Mouse (Mus musculus) right cerebral cortex, postnatal 10 days (tissue): Measurements from ENCODE around the gene Cebpg.

ENCODE experiments used
- DNase-seq, 2 experiments: peaks; one replicate each; pipeline ENCODE4 v3.0.0; 2021; ENCODE audit warnings: low spot score in 2 of 2

Cebpg gene

DNA sequence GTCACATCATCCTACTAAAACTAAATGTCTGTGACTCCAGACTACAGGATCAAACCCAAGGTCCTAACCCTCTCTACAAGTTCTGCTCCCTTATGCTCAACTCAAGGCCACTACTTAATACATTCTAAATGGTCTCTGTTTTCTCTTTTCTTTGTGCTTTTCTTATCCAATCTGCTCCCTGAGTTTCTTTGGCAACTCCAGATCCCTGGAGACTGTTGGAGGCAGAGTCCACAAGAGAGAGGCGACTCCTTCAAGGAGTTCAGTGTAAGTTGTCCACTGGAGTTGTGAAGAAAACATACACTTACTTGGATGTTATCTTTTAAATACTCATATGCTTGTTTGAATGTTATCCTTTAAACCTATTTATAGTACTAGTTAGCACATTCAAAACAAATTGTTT lies 2.1 kb downstream of the Cebpg start:
- no peak for DNase-seq

DNA sequence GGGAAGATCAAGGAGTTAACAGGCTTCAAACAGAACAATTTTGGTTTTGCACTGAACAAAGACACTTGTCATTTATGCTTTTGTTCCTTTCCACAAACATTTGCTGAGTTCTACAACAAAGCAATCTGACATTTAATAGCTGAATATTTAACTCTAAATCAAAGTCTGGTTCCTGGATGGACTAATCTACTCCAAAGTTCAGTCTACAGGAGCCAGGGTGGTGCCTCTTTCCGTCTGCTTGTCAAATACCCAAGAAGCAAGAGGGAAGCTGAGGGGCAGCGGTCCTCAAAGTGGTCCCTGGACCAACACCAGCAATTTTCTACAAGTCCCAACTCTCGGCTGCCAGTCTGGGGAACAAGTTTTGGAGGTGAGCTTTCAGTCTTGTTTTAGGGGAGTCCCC lies 3.2 kb downstream of the Cebpg start:
- no peak for DNase-seq

DNA sequence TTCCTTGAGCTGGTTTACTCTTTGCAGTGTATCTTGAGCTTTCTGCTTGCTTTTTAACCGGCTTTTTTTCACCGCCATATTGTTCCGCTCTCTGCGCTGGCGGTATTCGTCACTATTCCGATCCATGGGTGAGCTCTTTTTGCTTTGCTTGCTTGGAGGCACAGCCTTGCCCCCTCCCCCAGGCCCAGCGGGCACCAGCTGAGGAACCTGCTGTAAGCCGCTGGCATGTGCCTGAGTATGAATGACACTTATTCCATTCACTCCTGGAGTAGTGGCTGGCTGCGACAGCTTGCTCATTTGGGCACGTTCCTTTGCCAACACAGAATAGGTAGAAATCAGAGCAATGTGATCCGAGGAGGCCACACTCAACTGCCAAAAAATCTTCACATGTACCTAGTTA lies 5.8 kb downstream of the Cebpg start:
- no peak for DNase-seq

DNA sequence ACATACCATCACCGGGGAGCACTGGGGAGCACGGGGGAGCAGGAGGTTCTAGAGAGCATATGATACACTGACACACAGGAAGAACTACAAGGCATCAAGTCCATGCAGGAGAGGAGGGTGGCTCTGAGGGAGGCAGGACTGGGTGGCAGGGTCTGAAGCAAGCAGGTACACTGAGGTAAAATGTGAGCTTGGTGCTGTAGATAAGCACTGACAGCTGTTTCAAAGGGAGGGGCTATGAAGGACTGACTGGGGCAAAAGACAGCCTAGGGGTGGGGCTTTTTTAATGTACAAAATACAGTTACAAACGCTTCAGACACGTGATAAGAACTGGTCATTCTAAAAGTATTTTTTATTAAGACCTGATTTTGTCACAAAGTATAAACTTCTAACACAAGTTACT lies 10.3 kb downstream of the Cebpg start:
- no peak for DNase-seq

DNA sequence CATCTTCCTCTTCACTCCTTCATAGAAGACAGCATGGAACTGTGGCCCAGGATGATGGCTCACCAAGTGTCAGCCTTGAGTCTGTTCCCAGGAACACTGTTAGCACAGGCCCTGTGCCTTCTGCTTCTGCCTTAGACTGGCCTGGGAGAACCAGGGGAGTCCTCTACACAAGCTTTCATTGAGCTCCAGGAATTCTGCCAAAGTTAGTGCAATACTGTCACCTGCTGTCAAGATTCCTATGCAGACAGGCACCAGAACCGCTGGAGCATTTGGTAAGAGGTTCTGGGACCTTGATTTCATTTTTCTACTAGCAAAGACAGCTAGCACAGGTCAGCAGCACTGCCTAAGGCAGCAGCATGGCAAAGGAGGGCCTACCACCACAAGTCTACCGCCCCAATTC lies 11.7 kb downstream of the Cebpg start:
- no peak for DNase-seq

DNA sequence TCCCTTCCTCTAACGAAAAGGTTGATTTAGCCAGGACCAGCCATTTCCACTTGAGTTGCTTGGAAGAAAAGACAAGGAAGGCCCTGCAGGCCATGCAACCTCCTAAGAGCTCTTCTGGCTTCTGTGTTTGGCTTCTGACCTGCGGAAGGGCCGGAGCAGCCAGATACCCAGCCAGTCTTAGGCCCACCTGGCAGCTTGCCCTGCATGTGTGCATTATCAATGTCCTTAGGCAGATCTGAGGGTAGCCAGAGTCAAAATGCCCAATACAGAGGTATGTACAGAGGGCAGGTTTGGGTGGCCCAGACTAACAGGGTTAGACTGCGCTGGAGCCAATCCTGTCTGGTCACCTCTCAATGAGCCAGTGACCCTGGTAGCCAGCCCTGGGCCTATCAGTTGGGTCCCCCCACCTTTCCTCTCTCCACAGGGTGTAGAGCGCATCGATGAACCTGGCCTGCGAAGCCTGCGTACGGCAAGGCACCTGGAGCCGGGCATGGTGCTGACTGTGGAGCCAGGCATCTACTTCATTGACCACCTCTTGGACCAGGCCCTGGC lies 13.0 kb downstream of the Cebpg start:
- DNase-seq, result no peak

DNA sequence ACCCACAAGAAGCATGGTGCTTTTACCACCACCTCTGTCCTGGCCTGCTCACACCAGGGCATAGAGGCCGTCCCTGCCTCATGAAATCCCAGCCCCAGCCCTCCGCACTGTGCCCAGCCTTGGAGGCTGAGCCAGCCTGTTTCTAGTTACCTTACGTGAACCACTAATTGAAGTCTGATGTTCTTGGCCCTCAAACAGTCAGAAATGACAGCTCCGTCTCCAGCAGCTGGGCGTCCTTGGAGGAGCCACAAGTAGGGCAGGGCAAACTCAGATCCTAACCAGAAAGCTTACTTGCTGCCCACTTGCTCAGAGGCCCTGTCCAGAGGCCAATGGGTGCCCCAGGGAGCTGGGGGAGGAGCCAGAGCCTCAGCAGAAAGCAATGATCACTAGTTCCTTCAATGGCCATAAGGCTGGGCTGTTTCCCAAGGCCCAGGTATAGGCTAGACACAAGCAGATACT lies 13.6 kb downstream of the Cebpg start:
- peak; percentile 41 to 53 for DNase-seq

DNA sequence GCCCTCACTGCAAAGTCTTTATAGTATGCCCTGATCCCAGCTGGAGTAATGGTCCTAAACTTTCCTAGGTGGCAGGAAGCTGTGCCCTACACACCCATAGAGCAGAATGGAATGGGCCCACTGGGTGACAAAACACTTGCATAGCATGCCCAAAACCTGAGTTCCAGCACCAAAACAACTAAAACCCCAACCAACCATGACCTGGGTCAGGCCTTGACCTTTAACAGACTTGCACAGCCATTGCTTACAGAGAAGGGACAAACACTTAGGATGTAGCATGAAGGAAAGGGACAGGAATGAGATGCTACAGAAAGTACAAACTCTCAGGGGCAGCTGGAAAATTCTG lies 14.2 kb downstream of the Cebpg start:
- no peak for DNase-seq

DNA sequence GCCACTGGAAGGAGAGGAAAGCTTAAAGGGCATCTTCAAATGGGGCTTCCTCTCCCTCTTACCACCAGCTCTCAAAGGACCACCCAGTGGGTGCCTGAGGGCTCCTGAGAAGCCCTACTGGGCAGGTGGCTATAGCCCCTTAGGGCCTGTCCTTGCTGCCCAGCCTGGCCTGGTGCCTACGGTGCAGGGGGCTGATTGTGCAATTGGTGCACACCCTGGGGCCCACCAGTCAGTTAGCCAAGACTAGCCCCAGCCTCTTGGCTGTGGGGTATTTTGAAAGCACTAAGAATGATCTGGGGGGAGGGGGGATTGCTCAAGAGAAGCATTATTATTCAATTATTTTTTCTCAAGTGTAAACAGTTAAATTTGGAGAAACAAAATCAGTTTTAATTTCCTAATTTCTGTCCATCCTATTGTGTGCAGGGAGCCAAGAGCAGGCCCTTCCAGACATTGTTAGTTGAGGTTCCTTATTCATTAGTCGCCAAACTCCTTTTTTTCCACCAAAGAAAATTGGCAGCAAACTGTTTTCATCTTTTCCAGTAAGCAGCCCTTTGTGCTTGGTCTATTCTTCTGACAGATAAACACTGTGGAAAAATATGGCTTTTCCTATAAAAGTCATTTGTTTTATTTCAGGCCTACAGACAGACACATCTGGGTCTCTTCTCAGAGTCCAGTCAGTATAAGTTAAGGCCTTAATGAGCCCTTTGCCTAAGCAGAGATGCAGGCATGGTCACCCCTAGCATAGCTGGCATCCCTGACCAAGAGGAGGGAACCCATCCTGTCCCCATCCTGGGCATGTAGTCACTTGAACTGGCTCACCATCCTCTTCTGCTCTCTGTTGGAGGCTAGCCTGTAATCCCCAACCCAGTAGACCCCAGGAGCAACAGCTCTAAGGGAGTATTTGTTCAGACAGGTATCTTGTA lies 14.8 kb downstream of the Cebpg start:
- DNase-seq, result no peak

DNA sequence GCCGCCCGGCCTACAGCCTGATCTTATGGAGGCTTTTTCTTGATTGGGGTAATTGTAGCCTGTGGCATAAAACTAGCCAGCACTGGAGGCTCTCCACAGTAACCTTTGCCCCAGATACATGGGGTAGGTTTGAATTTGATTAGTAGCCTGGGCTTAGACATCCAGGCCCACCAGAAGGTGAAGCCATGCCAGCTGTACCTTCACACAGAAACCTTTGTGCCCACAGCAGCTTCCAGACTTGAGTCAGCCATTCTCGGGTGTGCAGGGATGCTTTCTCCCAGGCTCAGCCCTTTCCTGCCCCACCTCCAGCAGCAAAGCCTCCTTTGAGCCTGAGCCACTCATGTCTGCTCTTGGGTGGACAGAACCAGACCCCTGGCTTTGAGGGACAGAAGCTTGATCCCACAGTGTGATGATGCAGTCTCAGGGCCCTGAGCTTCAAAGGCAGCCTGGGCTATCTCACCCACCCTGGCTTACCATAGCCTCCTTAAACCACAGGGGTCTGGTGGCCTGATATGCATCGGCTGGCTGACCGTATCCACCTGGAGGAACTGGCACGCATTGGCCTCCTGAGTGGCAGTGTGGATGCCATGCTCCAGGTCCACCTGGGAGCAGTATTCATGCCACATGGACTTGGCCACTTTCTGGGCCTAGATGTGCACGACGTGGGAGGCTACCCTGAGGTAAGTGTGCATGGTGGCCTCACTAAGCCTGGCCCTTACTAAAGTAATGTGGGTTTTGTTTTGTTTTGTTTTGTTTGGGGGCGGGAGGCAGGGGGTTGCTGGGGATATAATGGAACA lies 16.0 kb downstream of the Cebpg start:
- no peak for DNase-seq

DNA sequence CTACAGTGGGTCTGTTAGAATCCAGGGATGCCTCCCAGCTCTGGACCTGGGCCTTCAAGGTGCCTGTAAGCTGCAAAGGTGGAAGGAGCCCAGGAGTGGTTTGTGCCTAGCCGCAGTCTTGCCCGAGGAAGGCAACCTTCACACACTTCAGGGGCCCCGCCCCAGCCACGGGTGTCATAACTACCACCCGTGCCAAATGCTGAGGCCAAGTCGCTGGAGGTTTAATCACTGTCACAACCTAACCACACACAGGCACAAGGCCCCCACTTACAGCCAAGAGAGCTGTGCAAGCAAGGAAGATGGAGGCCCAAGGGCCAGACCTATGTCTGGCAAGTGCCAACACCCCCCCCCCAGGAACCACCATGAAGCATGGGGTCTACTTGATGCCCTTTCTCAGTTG lies 19.0 kb downstream of the Cebpg start:
- no peak for DNase-seq

DNA sequence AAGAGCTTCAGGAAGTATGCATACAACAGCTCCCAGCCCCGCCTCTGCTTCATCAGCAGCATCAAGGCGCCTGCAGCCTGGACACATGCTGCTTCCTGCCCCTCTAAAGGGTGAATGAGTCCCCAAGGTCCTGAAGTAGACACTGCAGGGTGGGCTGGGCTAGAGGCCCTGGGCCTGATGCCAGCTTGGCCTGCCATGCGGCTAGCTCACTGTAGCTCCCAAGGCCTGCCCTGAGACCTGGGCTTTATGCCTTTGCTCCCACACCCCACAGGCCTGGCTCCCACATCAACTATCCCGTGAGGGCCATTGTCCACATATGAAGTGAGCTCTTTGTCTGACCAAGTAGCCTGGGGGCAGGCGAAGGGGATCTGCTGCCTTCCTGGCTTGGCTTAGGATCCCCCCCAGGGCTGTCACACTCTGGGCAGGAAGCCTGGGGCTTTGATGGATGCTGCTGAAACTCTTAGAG lies 20.1 kb downstream of the Cebpg start:
- peak; percentile 73 to 80 for DNase-seq

DNA sequence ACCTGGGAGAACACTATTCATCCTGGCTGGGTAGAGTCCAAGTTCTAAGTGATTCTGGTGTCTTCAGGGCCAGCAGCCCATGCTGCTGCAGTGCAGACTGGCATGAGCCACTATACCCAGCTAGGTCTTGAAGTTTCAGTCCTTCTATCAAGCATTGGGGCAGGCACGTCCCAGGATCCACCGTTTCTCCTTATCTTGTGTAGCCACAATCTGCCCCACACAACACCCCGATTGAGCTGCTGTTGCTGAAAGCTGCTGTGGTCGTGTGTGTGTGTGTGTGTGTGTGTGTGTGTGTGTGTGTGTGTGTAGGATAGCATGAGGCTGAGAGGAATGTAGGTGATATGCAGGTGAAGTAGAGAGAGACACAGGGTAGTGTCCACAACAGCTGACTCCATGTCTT lies 20.8 kb downstream of the Cebpg start:
- no peak for DNase-seq

DNA sequence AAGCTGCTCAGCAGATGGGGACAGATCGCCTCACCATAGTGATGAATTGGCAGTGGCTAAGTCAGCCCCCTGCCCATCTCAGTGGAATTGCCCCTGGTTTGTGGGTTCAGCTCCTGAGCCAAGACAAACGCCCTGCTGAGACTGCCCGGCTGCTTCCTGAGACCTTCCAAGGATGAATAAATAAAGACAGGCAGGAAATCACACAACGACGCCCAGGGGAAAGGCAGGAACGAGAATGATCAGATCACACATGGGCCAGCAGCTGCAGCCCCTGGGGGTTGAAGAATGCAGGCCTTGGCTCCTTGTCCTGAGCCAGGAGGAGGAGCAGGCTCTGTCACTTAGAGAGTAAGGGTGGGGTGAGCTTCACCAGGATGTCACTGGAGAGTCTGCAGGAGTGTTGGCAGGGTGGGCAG lies 21.2 kb downstream of the Cebpg start:
- no peak for DNase-seq

DNA sequence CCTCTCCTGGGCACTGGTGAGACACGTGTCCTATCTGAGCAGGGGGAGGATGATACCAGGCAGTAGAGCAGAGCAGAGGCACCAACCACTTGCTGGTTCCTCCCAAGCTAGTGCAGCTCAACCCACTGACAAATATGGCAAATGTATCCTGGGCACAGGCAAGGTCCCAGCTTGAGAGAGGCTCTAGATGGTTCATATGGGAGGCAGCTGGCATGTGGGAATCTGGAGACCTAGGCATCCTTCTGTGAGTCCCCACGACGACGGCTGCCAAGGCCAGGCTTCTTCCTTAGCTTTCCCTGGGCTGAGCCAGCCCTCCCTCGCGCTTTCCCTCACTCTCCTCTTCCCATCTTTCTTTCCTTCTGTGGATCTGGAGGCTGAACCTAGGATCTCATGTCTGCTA lies 25.8 kb downstream of the Cebpg start:
- DNase-seq, result no peak

DNA sequence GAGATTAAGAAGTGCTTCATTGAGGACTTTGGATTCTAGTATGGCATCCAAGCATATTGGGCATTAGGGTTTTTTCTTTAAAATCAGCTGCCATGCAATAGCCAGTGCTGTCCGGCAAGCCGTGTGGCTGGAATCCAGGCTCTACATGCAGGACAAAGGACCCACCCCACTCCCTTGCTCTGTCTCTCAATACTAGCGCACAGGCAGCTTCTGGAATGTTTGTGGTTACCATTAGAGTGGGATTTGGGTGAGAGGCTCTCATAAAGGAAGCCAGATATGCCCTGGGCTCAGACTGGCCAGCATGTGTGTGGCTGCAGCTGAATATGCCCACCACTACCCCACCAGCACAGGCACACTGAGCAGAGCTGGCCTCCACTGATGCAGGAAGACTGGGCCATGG lies 26.7 kb downstream of the Cebpg start:
- DNase-seq, result no peak

DNA sequence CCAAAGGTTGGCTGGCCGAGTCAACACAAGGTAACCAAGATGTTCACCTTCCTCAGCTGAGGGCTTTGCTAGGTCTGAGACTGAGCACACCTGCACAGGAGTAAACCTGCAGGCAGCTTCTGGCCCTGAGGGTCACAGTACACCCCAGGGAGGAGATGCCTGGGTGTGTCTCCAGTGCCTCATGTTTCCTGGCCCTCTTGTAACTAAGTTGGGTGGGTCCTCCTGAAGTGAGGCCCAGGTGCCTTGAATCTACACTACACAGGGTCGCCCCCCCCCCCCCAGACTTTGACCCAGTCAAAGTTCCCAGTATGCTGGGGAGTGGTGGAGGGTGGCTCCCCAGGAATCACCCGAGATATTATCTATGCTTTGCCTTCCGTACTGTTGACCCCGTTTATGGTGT lies 27.1 kb downstream of the Cebpg start:
- no peak for DNase-seq

DNA sequence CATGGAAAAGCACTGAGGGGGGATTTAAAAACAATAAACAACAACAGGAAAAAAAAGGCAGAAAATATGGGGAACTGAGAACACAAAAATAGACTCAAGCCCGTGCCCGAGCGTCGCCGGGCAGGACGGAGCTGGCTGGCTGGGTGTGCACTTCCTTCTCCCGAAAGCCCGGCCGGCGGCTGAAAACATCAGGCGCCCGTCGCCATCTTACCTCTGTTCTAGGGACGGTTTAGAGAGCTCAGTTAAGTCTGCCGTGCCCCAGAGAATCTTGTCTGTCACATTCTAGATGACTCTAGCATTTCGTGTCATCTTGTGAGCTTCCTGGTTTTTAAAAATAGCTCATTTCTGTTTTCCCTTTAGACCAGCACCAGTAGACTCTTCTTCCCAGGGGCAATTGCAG lies 27.8 kb downstream of the Cebpg start:
- DNase-seq, result peak in 1 of 2 experiments; percentile 45

DNA sequence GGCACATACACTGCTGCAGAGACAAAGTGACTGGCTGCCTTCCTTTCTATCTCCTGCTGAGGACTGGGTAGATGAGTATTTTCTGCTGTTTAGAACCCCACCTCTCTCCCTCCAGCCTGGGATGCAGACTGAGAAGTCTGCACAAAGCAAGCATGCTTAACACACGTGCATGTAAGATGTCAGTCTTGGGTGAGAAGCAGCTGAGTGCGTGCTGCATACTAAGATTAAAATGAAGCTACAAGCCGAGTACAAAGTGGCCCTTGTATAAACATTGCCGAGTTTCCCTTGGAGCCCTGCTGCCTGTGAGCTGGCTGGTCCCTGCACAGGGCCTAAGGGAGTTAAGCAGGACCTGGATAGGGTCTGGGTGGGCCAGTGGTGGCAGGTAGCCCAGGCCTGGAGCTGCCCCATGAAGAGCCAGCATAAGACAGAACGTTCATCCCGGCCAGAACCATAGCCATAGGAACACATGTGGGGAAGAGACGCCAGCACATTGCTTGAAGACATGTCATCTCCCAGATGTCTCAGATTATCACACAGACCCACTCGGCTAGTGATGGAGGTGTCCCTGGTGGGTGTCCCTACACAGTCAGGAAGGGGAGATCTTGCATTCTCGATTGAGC lies 28.5 kb downstream of the Cebpg start:
- DNase-seq, result no peak

DNA sequence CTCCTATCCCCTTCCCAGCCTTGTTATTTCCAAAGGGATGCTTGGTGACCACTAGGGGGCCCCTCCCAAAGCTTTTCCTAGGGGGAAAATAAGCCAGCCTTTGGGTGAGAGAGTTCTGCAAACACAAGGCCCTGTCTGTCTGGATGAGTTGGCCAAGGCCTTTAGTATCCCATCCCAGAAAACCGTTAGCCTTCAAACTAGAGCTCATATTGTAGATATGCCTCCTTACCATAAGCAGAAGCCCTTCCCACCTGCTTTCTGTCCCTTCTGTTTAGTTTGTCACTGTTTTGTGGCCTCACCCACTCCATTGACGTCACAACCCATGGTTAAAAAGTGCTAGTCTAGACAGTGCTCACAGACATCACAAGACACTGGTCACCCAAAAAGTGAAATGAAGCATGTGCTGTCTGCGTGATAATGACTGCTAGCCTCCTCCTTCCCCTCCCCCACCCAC lies 29.5 kb downstream of the Cebpg start:
- DNase-seq, result peak in 1 of 2 experiments; percentile 65

DNA sequence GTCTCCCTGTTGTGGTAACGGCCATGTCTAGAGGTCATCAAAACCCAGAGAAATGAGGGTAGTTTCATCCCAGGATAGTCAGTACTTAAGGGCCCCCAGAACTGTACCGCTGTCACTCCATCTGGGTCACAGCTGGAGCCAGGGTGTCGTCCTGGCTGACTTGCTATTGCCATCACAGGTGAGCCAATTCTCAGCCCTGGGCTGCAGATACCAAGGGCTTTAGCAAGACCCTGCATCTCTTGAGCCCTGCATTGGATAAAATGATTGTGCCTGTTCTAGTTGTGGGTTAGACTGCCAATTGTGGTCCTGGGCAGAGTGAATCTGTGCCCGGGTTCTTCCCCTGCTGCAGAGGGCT lies 30.1 kb downstream of the Cebpg start:
- DNase-seq, result no peak
